Mouse (Mus musculus): ENCODE measurements at regions not wholly inside any gene's neighbourhood (a gene's known extent, or its start where the extent isn't known, plus 50 kb on each side); places are given as distances from the start of the nearest gene placed in this dataset.

DNA sequence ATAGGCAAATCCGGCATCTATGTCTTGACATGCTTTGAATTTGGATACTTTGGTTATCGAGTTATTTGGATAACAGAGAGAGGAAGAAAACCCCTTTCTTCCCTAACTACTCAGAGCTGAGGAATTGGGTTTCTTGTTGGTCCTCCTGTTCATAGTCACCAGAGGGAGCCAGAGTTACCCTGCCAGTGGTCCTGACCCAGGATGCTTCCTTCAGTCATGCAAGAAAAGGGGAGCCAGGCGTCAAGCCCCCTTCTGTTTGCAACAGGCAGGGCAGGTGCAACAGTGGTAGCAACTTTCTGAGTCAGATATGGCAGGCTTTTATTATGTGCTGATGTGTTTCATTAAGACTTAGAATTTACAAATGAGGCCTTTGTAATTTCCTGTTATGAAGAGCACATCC, 101.4 kb upstream of the B430305J03Rik start:
- peak; percentile 4 to 30 for DNase-seq (ENCODE audit: low spot score in 2 of 2)

DNA sequence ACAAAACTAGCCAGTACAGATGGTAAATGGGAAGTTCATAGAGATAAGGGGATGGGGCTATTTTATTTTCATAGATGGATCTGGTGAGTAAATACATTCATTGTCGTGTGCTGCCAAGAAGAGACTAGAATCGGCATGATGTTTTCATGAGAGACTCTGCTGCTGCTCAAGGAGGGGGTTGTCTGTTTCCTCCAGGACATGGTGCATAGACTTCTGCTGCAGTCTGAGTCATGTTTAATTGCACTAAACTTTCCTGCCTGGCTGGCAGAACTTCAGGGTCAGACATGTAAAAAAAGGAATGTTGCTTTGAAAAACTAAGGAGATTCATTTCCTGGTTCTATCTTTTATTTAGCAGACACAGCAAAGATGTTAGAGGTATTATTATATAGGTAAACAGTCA, 100.9 kb upstream of the B430305J03Rik start:
- DNase-seq (ENCODE audit: low spot score in 2 of 2), result no peak

DNA sequence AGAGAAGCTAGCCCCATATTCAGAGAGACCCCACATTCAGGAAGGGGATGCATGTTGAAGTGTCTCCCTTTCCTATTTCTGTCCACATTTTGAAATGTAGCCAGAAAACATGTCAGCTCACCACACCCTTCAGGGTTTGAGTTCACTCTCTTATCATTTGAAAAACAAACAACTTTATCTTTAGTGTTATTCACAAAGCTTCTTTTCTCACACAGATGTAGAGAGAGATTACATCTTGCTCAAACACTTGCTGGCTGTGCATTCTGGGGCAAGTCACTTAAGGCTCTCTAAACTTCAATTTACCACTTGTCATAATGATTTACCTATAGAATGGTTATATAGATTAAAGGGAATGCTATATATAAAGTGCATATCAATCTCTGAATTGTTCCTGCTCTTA, 94.3 kb upstream of the B430305J03Rik start:
- DNase-seq (ENCODE audit: low spot score in 2 of 2), result no peak

DNA sequence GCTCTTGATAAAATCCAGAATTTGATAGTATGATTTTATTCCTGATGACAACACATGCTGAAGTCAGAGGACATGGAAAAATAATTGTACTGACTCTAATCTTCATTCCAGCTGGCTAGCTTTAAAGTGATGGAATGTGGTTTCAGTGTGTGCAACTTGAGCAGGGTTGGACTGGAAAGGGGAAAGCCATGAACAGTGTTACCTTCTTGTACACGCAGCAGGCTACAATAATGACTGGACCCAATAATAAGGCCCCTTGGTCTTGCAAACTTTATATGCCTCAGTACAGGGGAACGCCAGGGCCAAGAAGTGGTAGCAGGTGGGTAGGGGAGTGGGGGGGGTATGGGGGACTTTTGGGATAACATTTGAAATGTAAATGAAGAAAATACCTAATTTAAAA, 90.8 kb upstream of the B430305J03Rik start:
- no peak for DNase-seq (ENCODE audit: low spot score in 2 of 2)

DNA sequence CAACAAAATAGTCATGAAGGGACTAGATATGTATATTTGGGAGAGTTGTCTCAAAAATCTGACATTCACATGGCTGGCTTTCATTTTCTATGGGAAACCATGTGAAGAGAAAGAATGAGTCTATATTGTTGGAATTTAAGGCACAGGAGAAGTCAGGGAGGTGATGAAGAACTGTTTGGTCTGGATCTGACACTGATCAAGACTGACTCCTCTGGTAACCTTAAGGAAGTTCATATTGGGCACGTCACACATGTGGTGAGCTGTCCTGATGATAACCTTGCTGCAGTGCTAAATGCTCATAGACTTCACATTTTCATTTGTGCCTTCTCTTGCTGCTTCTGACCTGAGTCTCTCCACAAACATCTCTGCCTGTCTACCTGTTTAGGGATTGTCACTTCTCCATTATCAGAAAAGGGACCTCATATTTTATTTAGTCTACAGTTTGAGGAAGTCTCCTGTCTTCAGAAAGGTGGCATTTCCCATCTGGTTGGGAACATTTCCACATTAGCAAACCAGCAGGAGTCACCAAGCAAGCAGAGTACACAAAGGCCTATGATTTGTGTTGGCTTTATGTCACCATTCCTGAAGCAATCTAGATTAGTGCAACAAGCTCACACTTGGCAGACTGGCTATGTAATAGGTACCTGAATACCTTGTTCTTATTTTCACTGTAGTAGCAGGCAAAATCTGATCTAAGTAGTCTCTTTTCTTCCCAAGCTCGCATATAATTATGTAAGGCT, 76.4 kb upstream of the B430305J03Rik start:
- DNase-seq (ENCODE audit: low spot score in 2 of 2), result no peak

DNA sequence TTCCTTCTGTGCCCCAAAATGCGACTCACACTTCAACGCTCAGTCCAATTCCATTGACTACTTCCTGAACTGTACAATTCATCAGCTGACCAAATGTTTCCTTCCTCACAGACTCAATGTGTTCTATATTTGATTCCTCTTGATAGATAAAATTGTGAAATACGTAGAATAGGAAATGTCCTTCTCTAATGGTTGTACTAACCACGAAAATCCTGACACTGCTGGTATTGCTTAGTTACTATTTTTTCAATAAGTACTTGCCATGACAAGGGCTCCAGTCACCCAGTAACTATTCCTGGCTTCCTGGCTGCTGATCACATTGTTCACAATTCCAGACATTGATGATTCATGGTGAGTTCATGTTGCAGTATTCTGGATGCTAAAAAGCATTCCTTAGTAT, 75.7 kb upstream of the B430305J03Rik start:
- DNase-seq (ENCODE audit: low spot score in 2 of 2), result no peak

DNA sequence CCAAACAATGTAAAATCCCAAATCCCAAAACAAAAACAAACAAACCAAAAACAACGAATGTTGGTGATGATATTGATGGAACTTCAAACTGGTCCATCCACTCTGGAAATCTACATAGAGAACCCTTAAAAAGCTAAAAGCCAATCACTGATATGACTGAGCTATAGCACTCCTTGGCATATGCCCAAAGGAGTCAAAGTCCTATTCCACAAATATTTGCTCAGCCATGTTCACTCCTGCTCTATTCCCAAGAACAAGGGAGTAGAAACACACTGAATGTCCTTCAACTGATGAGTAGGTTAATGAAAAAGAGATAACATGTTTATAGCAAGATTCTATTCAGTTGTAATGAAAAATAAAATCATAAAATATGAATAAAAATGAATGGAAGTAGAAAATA, 63.0 kb upstream of the B430305J03Rik start:
- no peak for DNase-seq (ENCODE audit: low spot score in 2 of 2)

DNA sequence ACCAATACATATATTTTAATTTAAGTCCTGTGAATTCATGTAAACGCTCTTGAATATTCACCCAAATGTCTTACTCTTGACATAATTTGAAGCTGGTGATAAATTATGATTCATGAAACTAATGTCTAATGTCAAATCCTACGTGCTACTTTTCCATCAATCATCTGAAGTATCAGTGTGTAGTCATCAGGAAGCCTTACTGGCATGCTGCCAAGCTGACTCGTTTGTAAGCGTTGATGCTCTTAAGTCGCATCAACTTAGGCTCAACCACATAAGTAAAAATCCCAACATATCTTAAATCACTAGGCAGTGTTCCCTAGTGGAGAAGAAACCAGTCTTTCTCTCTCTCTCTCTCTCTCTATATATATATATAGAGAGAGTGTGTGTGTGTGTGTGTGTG, 58.2 kb upstream of the B430305J03Rik start:
- DNase-seq (ENCODE audit: low spot score in 2 of 2), result no peak

DNA sequence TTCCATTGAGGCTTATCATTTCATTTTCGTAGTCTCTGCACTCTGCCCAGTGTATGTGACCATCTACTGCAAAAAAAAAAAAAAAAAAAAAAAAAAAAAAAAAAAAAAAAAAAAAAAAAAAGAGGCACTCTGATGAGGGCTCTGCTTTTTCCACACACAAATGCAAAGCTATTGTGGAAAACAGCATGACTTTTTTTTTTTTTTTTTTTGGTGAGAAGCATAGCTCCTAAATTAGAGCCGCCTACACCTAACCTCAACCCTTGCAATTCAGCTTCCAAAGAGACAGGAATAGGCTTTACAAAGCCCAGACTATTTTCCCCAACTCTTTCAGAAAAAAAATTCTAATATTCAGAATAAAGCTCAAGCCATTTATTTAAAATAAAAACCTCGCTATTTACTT, 54.0 kb upstream of the B430305J03Rik start:
- no peak for DNase-seq (ENCODE audit: low spot score in 2 of 2)

DNA sequence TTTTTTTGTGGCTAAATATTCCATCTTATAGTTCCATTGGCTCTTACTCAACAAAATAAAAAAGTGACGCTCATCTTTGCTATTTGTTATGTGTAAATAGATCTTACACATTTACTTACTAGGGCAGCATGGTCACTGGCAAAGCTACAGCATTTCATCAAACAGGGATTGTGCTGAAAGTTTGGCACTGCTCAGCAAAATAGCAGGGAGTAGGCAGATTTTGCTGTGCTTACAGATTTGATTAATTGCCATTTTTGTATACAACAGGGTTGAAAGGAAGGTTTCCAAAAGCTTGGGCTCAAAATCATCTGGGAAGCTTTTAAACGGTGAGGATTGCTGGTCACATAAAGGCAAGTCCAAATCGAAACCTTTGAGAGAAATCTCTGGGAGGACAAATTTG, 52.3 kb upstream of the B430305J03Rik start:
- DNase-seq (ENCODE audit: low spot score in 2 of 2), result no peak
